Mouse (Mus musculus) heart, embryonic 13.5 days (tissue): ENCODE data around the gene Lypla2. TPM values are rescaled to one million over a fixed set of nuclear protein-coding genes. Genes with fewer than 3 reads are reported as not detected.

Experiments
- ATAC-seq: fragments of 200-750 bp; cut with Nextera tagmentation; 2 replicates; pipeline ENCODE4 v1.8.0; 2017; ENCODE audit warnings: moderate TSS enrichment; ENCODE audit not compliant: insufficient number of reproducible peaks, low FRiP score, low TSS enrichment; ENCODE audit errors: extremely low read depth
- H3K27ac ChIP-seq: fragments of 300-500 bp; sonication (generic); replicated peaks from 2 replicates; pipeline ENCODE4 v1.5.1; 2015; ENCODE audit warnings: moderate library complexity, mild to moderate bottlenecking, inconsistent platforms
- H3K27me3 ChIP-seq: fragments of 300-500 bp; sonication (generic); replicated peaks from 2 replicates; pipeline ENCODE4 v1.6.1; 2015; ENCODE audit warnings: mild to moderate bottlenecking, inconsistent platforms
- H3K36me3 ChIP-seq: fragments of 300-500 bp; sonication (generic); 2 replicates; pipeline ENCODE4 v1.6.1; 2015; ENCODE audit warnings: mild to moderate bottlenecking, inconsistent platforms
- H3K4me1 ChIP-seq: fragments of 300-500 bp; sonication (generic); 2 replicates; pipeline ENCODE4 v1.6.1; 2015; ENCODE audit warnings: inconsistent platforms
- H3K4me2 ChIP-seq: fragments of 300-500 bp; sonication (generic); 2 replicates; pipeline ENCODE4 v1.6.1; 2015; ENCODE audit warnings: inconsistent platforms, mild to moderate bottlenecking, moderate library complexity
- H3K4me3 ChIP-seq: fragments of 300-500 bp; sonication (generic); 2 replicates; pipeline ENCODE4 v1.5.1; 2015; ENCODE audit warnings: moderate library complexity, mild to moderate bottlenecking, inconsistent platforms
- H3K9ac ChIP-seq: fragments of 300-500 bp; sonication (generic); 2 replicates; pipeline ENCODE4 v1.6.1; 2015; ENCODE audit warnings: inconsistent platforms, mild to moderate bottlenecking, moderate library complexity
- H3K9me3 ChIP-seq: fragments of 300-500 bp; sonication (generic); 2 replicates; pipeline ENCODE4 v1.6.1; 2016; ENCODE audit warnings: inconsistent platforms
- WGBS: fragments of 180-500 bp; shearing (Covaris S2); methylation state at CpG from one replicate; pipeline ENCODE4 v1.1.7; 2015; ENCODE audit warnings: mixed read lengths; 5-methylcytosine and 5-hydroxymethylcytosine counted together
- polyA plus RNA-seq: library from polyadenylated mRNA; unstranded; fragments of >200 nt; fragmentation: Nextera tagmentation; extraction: Ambion mirVana; gene quantifications from 2 replicates; pipeline ENCODE4 v1.2.1, GENCODE M21; 2015

The Lypla2 gene
- polyA plus RNA-seq, 1 experiment from 2014 or later: 65.5 TPM

DNA sequence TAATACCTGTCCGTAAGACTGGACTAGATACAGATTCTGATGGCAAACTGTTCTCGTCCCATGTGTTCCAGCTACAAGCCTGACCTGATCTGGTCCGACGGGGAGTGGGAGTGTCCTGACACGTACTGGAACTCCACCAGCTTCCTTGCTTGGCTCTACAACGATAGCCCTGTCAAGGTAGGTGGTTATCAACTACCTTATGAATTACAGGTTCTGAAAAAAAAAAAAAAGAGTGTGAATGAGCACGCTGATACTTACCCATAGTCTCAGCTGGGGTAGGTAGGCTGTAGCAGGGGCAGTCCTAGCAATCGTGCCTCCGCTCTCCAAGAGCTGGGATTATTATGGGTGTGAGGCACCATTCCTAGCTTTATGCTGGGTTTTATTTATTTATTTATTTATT is 42.6 kb downstream of the Lypla2 start:
- H3K9ac ChIP-seq: no peak overlapping the region

GRCm38 (mm10) chr4:135929405-135929804 is 43.0 kb downstream of the Lypla2 start:
- Histone ChIP-seq H3K9me3 (no peaks in the 10 kb centered on the region), H3K36me3 (peaks cover 60% of the 10 kb centered on the region), H3K9ac (no peak overlapping the region), H3K4me3 (no peak overlapping the region), H3K27ac (no peak overlapping the region), H3K4me2 (no peak overlapping the region), H3K27me3 (no peaks in the 10 kb centered on the region), H3K4me1 (peaks cover 15% of the 10 kb centered on the region)
- ATAC-seq: no peak
- WGBS: 84% methylated on average over 5 of the region's 5 CpGs

More for the DNA sequence above, 42.6 kb downstream of the Lypla2 start:
- H3K27ac ChIP-seq: no peak overlapping the region
- H3K4me1 ChIP-seq: peaks cover 18% of the 10 kb centered on the region
- peaks cover 57% of the 10 kb centered on the region for H3K36me3 ChIP-seq
- H3K4me3 ChIP-seq: no peak overlapping the region
- no peak overlapping the region for H3K4me2 ChIP-seq
- no peaks in the 10 kb centered on the region for H3K27me3 ChIP-seq
- no peak for ATAC-seq
- H3K9me3 ChIP-seq: no peaks in the 10 kb centered on the region
- 81% methylated on average over 9 of the region's 9 CpGs for WGBS

DNA sequence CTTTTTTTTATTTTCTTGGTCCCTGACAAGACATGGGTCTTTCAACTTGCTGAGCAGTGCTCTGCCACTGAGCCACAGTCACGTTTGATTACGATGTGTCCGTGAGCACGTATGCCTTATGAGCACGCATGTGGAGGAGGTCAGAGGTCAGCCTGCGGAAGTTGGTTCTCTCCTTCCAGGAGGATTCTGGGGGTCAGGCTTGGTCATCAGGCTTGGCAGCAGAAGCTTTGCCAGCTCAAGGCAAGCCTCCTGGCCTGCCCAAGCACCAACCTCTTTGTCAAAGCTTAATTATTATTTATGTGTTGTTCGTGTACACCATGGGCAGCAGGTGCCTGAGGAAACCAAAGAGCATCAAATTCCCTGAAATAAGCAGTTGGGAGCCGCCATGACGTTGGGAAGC is 44.0 kb downstream of the Lypla2 start:
- H3K4me2 ChIP-seq: no peak overlapping the region
- no peak for ATAC-seq
- H3K27ac ChIP-seq: no peak overlapping the region
- H3K4me3 ChIP-seq: no peak overlapping the region
- no peaks in the 10 kb centered on the region for H3K27me3 ChIP-seq
- 87% methylated on average over 9 of the region's 9 CpGs for WGBS
- H3K36me3 ChIP-seq: peaks cover 58% of the 10 kb centered on the region
- H3K4me1 ChIP-seq: peaks cover 15% of the 10 kb centered on the region
- no peaks in the 10 kb centered on the region for H3K9me3 ChIP-seq
- no peak overlapping the region for H3K9ac ChIP-seq

DNA sequence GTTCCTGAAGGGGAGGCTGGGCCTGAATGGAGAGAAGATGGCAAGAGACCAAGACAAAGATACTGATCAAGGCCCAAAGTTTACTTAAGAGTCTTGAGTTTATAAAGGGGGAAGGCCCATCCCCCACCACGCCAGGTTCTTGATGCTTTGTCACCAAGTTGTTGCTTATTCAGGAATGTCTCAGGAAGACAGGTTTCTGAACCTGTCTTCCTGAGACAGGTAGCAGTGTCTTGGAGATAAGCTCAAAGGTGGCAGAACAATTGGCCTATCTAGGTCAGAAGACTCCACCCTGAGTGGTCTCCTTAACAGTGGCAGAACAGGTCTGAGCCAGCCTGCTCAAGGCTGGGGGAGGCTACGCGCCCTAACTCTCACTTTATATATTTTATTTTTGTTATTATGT is 45.6 kb downstream of the Lypla2 start:
- H3K9ac ChIP-seq: no peak overlapping the region
- no peak for ATAC-seq
- H3K4me1 ChIP-seq: peaks cover 17% of the 10 kb centered on the region
- no peak overlapping the region for H3K4me3 ChIP-seq
- H3K27ac ChIP-seq: no peak overlapping the region
- no peaks in the 10 kb centered on the region for H3K27me3 ChIP-seq
- WGBS: 82% methylated on average over 3 of the region's 3 CpGs
- H3K9me3 ChIP-seq: no peaks in the 10 kb centered on the region
- H3K36me3 ChIP-seq: peaks cover 55% of the 10 kb centered on the region
- no peak overlapping the region for H3K4me2 ChIP-seq

DNA sequence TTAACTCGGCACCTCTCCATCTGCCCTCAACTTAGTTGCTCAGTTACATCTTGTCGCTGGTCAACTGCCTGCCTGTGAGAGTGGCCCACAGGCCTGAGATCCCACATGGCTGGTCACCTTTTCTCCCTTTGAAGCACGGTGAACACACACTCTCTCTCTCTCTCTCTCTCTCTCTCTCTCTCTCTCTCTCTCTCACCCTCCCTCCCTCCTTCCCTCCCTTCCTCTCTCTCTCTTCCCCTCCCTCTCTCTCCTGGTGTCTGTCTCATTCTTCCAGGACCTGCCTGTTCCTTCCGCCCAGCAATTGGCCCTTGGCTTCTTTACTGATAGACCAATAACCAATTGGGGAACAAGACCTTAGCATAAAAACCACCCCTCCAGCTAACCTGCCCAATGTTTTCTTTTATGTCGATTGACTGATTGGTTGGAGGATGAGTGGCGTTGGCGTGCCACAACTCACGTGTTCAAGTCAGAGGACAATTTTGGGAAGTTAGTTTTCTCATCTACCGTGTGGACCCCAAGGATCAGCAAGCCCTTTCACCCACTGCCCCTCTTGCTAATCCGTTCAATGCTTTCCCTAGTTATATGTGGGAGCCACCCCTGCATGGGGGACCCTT is 46.1 kb downstream of the Lypla2 start:
- H3K4me2 ChIP-seq: no peak overlapping the region
- no peaks in the 10 kb centered on the region for H3K27me3 ChIP-seq
- no peak overlapping the region for H3K4me3 ChIP-seq
- peaks cover 23% of the 10 kb centered on the region for H3K4me1 ChIP-seq
- 70% methylated on average over 10 of the region's 10 CpGs for WGBS
- no peak overlapping the region for H3K9ac ChIP-seq
- no peak for ATAC-seq
- H3K9me3 ChIP-seq: no peaks in the 10 kb centered on the region
- H3K36me3 ChIP-seq: peaks cover 51% of the 10 kb centered on the region
- no peak overlapping the region for H3K27ac ChIP-seq

DNA sequence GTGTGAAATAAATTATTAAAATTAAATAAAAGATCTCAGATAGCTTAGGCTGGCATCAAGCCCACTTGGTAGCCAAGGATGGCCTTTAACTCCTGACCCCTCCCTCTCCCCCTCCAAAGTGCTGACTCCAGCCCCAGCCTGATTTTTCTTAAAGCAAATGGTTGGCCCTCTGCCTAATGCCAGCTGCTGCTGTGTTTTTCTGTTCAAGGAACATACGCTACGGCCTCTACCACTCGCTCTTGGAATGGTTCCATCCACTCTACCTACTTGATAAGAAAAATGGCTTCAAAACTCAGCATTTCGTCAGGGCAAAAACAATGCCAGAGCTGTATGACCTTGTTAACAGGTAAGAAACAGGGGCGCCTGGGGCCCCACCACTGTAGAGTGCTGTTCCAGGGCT is 47.1 kb downstream of the Lypla2 start:
- Histone ChIP-seq H3K9ac (0 out of 2 replicates have a peak overlapping the region, but pooled peaks have one; percentile 37), H3K4me1 (peaks cover 25% of the 10 kb centered on the region), H3K27ac (peak overlapping the region; percentile 52; the same call in 1 of the 2 replicates), H3K4me2 (no peak overlapping the region), H3K9me3 (no peaks in the 10 kb centered on the region), H3K4me3 (no peak overlapping the region), H3K36me3 (peaks cover 41% of the 10 kb centered on the region), H3K27me3 (no peaks in the 10 kb centered on the region)
- 48% methylated on average over 5 of the region's 5 CpGs for WGBS
- ATAC-seq: no peak

DNA sequence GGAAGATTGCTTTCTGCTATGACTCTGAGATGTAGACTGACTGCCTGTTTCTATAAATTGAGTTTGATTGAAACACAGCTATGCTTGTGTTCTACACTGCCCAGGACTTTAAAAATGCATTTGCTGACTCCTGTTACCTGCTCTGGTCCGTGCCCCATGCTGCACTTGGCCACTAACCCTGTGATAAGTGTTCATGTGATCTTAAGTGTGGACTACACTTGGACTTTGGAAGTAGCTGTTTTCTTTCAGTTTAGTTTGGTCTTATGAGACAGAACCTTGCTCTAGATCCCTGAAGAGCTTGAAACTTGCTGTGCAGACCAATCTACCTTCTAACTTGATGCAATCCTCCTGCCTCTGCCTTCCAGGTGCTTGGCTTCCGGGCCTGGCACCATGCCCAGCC is 48.0 kb downstream of the Lypla2 start:
- no peak for ATAC-seq
- Histone ChIP-seq H3K27ac (no peak overlapping the region), H3K4me2 (no peak overlapping the region), H3K36me3 (peaks cover 33% of the 10 kb centered on the region), H3K4me3 (no peak overlapping the region), H3K9me3 (no peaks in the 10 kb centered on the region), H3K27me3 (no peaks in the 10 kb centered on the region), H3K9ac (no peak overlapping the region), H3K4me1 (peaks cover 25% of the 10 kb centered on the region)
- WGBS: 76% methylated on average over 2 of the region's 2 CpGs

- Histone ChIP-seq H3K9me3 (no peaks in the 10 kb centered on the region), H3K36me3 (peaks cover 25% of the 10 kb centered on the region), H3K4me2 (peak overlapping the region; percentile 93), H3K4me3 (peak overlapping the region; percentile 89), H3K27ac (no peak overlapping the region), H3K4me1 (peaks cover 25% of the 10 kb centered on the region), H3K9ac (peak overlapping the region; percentile 88), H3K27me3 (no peaks in the 10 kb centered on the region)
- WGBS: 82% methylated on average over 1 of the region's 1 CpGs
- ATAC-seq: no peak
Measured at GRCm38 (mm10) chr4:135922190-135922589, 50.2 kb downstream of the Lypla2 start.

DNA sequence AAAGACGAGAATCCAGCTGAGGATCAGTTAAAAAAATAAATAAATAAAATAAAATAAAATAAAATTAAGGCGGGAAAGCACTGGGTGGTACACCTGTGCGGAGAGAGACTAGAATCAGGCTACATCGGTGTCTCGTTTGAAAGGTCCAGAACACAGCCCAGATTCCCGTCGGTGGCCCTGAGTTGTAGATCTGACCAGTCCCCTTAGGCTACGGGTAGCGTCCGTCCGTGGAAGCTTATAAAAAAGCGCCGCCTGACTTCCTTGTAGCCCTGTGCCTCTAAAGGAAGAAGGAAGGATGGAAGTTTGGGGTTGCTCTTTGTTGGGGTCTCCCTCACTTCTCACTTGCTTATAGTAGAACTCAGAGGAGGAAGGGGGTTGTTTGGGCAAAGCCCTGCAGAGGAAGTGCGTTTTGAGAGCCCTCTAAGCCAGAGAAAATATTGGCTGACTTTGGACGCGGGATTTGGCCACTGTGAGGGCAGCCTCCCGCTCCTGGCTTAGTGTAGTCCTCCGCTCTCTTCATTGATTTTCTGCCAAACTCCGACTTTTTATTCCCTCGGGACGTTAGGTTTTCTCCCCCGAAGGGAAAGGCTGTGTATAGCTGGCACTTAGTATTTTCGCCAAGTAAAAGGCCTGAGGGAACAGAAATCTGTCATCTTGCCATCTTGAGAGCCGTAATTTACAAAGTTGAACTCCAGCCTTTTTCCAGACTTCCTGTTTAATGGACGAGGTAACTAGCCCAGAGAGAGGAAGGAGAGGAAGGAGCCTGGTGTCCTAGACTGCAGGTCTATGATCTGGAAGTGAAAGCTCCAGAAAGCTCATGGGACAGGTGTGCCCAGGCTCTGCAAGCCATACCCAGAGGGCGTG is 50.9 kb downstream of the Lypla2 start:
- WGBS: 9% methylated on average over 26 of the region's 26 CpGs
- H3K27ac ChIP-seq: peak overlapping the region; percentile 74

DNA sequence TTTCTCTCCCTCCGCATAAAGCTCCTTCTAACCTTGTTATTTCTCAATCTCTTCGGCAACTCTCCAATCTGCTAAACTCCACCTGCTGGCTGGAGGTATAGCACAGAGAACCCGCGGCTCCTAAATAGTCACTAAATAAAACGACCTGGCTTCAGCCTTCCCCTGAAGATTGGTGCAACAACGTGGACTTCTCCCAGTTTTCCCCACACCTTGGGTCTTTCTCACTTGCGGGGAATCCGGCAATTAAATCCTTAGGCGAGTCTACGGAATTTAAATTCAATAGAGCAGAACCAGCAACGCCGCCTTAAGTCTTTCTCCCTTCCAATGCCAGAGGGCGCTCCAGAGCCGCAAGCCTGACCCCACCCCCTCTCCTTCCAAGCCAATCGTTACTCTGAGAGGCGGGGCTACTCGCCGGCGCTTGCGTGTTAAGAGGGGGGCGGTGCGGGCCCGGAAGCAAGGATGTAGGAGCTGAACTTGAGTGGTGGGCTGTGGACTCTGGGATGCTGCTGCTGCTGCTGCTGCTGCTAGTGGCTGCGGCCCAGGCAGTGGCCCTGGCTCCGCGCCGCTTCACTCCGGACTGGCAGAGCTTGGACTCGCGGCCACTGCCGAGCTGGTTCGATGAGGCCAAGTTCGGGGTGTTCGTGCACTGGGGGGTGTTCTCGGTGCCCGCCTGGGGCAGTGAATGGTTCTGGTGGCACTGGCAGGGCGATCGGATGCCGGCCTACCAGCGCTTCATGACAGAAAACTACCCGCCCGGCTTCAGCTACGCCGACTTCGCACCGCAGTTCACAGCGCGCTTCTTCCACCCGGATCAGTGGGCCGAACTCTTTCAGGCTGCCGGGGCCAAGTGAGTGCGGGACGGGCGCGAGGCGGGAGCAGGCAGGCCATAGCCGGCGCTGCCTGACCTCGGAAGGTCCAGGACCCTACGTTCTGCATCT is 51.9 kb downstream of the Lypla2 start, which contains the start of gene Fuca1:
Gene Fuca1, plus strand, starts transcription at position 432 of the 938 bp plus-strand sequence.
- peak; percentile 94 for ATAC-seq
- Histone ChIP-seq H3K27me3 (no peaks in the 10 kb centered on the region), H3K27ac (peak within 1 kb of the TSS; percentile 74), H3K4me3 (peak within 1 kb of the TSS; percentile 89), H3K9ac (peak within 1 kb of the TSS; percentile 88), H3K4me2 (peak within 1 kb of the TSS; percentile 93), H3K36me3 (peaks cover 20% of the 10 kb centered on the region), H3K4me1 (peaks cover 17% of the 10 kb centered on the region), H3K9me3 (no peaks in the 10 kb centered on the region)
- WGBS: 1% methylated on average over 60 of the region's 60 CpGs

More for the DNA sequence above, 50.9 kb downstream of the Lypla2 start:
- no peak for ATAC-seq
- Histone ChIP-seq H3K36me3 (peaks cover 25% of the 10 kb centered on the region), H3K4me2 (peak overlapping the region; percentile 93), H3K4me1 (peaks cover 25% of the 10 kb centered on the region), H3K9me3 (no peaks in the 10 kb centered on the region), H3K27me3 (no peaks in the 10 kb centered on the region), H3K9ac (peak overlapping the region; percentile 88), H3K4me3 (peak overlapping the region; percentile 89)

GRCm38 (mm10) chr4:135919280-135919639 is 53.2 kb downstream of the Lypla2 start:
- no peak overlapping the region for H3K4me2 ChIP-seq
- H3K9me3 ChIP-seq: no peaks in the 10 kb centered on the region
- H3K27me3 ChIP-seq: no peaks in the 10 kb centered on the region
- ATAC-seq: no peak
- no peak overlapping the region for H3K9ac ChIP-seq
- H3K4me1 ChIP-seq: peaks cover 10% of the 10 kb centered on the region
- H3K27ac ChIP-seq: no peak overlapping the region
- 83% methylated on average over 3 of the region's 3 CpGs for WGBS
- H3K36me3 ChIP-seq: peaks cover 12% of the 10 kb centered on the region
- H3K4me3 ChIP-seq: no peak overlapping the region
